Mouse (Mus musculus) embryonic fibroblast, embryonic 13.5 days (primary cell): ENCODE measurements around the gene Bcor.

Experiments
- CTCF ChIP-seq: IDR thresholded peaks from 2 replicates; pipeline ENCODE4 v1.5.1; 2011; ENCODE audit warnings: mild to moderate bottlenecking, control low read depth, low read length, moderate library complexity, borderline replicate concordance; ENCODE audit not compliant: insufficient read depth
- POLR2A ChIP-seq: IDR thresholded peaks from 2 replicates; pipeline ENCODE4 v1.6.1; 2011; ENCODE audit warnings: low read depth, mild to moderate bottlenecking, control low read depth, low read length, moderate library complexity

GRCm38 (mm10) chrX:12080904-12081740 lies 79.0 kb downstream of the Bcor start:
- TF ChIP-seq CTCF (no peak), POLR2A (no peak)
